Mouse (Mus musculus): ENCODE data around the gene Serpinb6d. TPM values are rescaled to one million over a fixed set of nuclear protein-coding genes. Genes with fewer than 3 reads are reported as not detected.

Serpinb6d gene
- total RNA-seq (2014; fragmentation: Nextera tagmentation) (not detected in 2 replicates), total RNA-seq (2017) (not detected in 2 replicates)

- no peak for ATAC-seq (replicated peaks; ENCODE audit: poor library complexity, severe bottlenecking)
Observed at GRCm38 (mm10) chr13:33661105-33661504, at the start of gene Serpinb6d. Gene Serpinb6d (plus strand): TSS chr13:33661405.

- ATAC-seq (replicated peaks; ENCODE audit: poor library complexity, severe bottlenecking), result no peak
Observed at GRCm38 (mm10) chr13:33622921-33623320, 38.3 kb upstream of the Serpinb6d start.

- ATAC-seq (replicated peaks; ENCODE audit: poor library complexity, severe bottlenecking), result no peak
Observed at GRCm38 (mm10) chr13:33642540-33642939, 18.7 kb upstream of the Serpinb6d start.

- ATAC-seq (replicated peaks; ENCODE audit: poor library complexity, severe bottlenecking), result no peak
Observed at GRCm38 (mm10) chr13:33662550-33662949, 1.3 kb downstream of the Serpinb6d start.

- ATAC-seq (replicated peaks; ENCODE audit: poor library complexity, severe bottlenecking), result no peak
Observed at GRCm38 (mm10) chr13:33720296-33720695, 59.1 kb downstream of the Serpinb6d start.

Other genes with a start within 250 kb of the Serpinb6d start
- not detected in 2 replicates for gene Serpinb9g, start 176.6 kb upstream of the Serpinb6d start, total RNA-seq (2014; fragmentation: Nextera tagmentation)
- not detected in 2 replicates for gene Serpinb9g, start 176.6 kb upstream of the Serpinb6d start, total RNA-seq (2017)
- not detected in 2 replicates for gene Serpinb6e, start 182.0 kb downstream of the Serpinb6d start, total RNA-seq (2014; fragmentation: Nextera tagmentation)
- not detected in 2 replicates for gene Serpinb6e, start 182.0 kb downstream of the Serpinb6d start, total RNA-seq (2017)
- not detected in 2 replicates for gene Serpinb6c, start 244.3 kb downstream of the Serpinb6d start, total RNA-seq (2014; fragmentation: Nextera tagmentation)
- gene Serpinb6c, start 244.3 kb downstream of the Serpinb6d start, total RNA-seq (2017), result not detected in 2 replicates